Mouse (Mus musculus): ENCODE data around the gene Gapdhs. TPM values are rescaled to one million over a fixed set of nuclear protein-coding genes. Genes with fewer than 3 reads are reported as not detected.
"Not testable (repeated sequence)": the region's sequence is repeated elsewhere in the genome, so short reads cannot be mapped to it uniquely, and the experiment has no call there.

The Gapdhs gene
- polyA plus RNA-seq, 1 experiment from 2014 or later, result 0.69 TPM

GRCm38 (mm10) chr7:30765173-30765572 lies 21.7 kb upstream of the Gapdhs start:
- Histone ChIP-seq H3K9me3 (no peaks in the 10 kb centered on the region), H3K27me3 (ENCODE audit: insufficient read depth, poor library complexity, severe bottlenecking) (no peaks in the 10 kb centered on the region), H3K4me3 (peak overlapping the region; percentile 26), H3K27ac (no peak overlapping the region), H3K4me1 (replicated peaks) (peaks cover 9% of the 10 kb centered on the region), H3K36me3 (no peaks in the 10 kb centered on the region)
- peak; percentile 15 for DNase-seq (ENCODE audit: low spot score)
- 44% methylated on average over 11 of the region's 11 CpGs for WGBS

- Histone ChIP-seq H3K36me3 (no peaks in the 10 kb centered on the region), H3K27me3 (ENCODE audit: insufficient read depth, poor library complexity, severe bottlenecking) (no peaks in the 10 kb centered on the region), H3K9me3 (no peaks in the 10 kb centered on the region), H3K4me1 (replicated peaks) (peaks cover 9% of the 10 kb centered on the region), H3K4me3 (no peak within 1 kb of the TSS), H3K27ac (no peak within 1 kb of the TSS)
- DNase-seq (ENCODE audit: low spot score), result no peak
- 48% methylated on average over 5 of the region's 5 CpGs for WGBS
Observed at GRCm38 (mm10) chr7:30763456-30763855, 20.0 kb upstream of the Gapdhs start, which contains the start of gene Dmkn. Dmkn (plus strand) TSS chr7:30763756.

GRCm38 (mm10) chr7:30761769-30762352 lies 18.4 kb upstream of the Gapdhs start:
- no peak overlapping the region for H3K4me3 ChIP-seq
- 76% methylated on average over 4 of the region's 4 CpGs for WGBS
- H3K27me3 ChIP-seq (ENCODE audit: insufficient read depth, poor library complexity, severe bottlenecking), result no peaks in the 10 kb centered on the region
- peaks cover 9% of the 10 kb centered on the region for H3K4me1 ChIP-seq (replicated peaks)
- H3K27ac ChIP-seq, result no peak overlapping the region
- H3K9me3 ChIP-seq, result no peaks in the 10 kb centered on the region
- H3K36me3 ChIP-seq, result no peaks in the 10 kb centered on the region
- no peak for DNase-seq (ENCODE audit: low spot score)

GRCm38 (mm10) chr7:30758853-30759252 lies 15.4 kb upstream of the Gapdhs start:
- no peak overlapping the region for H3K4me3 ChIP-seq
- H3K27ac ChIP-seq, result no peak overlapping the region
- no peaks in the 10 kb centered on the region; the same call in 1 of the 2 replicates for H3K4me1 ChIP-seq (replicated peaks)
- no peaks in the 10 kb centered on the region for H3K27me3 ChIP-seq (ENCODE audit: insufficient read depth, poor library complexity, severe bottlenecking)
- peaks cover 14% of the 10 kb centered on the region for H3K9me3 ChIP-seq
- DNase-seq (ENCODE audit: low spot score), result peak; percentile 30
- H3K36me3 ChIP-seq, result peaks cover 25% of the 10 kb centered on the region
- WGBS, result 34% methylated on average over 4 of the region's 4 CpGs

- Histone ChIP-seq H3K4me3 (no peak overlapping the region), H3K27ac (no peak overlapping the region), H3K9me3 (peaks cover 14% of the 10 kb centered on the region), H3K27me3 (ENCODE audit: insufficient read depth, poor library complexity, severe bottlenecking) (no peaks in the 10 kb centered on the region), H3K36me3 (peaks cover 25% of the 10 kb centered on the region), H3K4me1 (replicated peaks) (no peaks in the 10 kb centered on the region; the same call in 1 of the 2 replicates)
- DNase-seq (ENCODE audit: low spot score), result no peak
- WGBS, result 65% methylated on average over 3 of the region's 3 CpGs
Observed at GRCm38 (mm10) chr7:30757001-30757400, 13.5 kb upstream of the Gapdhs start.

GRCm38 (mm10) chr7:30751086-30751669 lies 7.7 kb upstream of the Gapdhs start, which contains the start of gene Sbsn:
Sbsn (plus strand) TSS chr7:30751471.
- Histone ChIP-seq H3K4me3 (no peak within 1 kb of the TSS), H3K4me1 (replicated peaks) (no peaks in the 10 kb centered on the region), H3K27ac (no peak within 1 kb of the TSS), H3K36me3 (peaks cover 35% of the 10 kb centered on the region), H3K27me3 (ENCODE audit: insufficient read depth, poor library complexity, severe bottlenecking) (no peaks in the 10 kb centered on the region), H3K9me3 (peaks cover 14% of the 10 kb centered on the region)
- WGBS, result 67% methylated on average over 5 of the region's 5 CpGs
- DNase-seq (ENCODE audit: low spot score), result no peak

GRCm38 (mm10) chr7:30749824-30750606 lies 6.5 kb upstream of the Gapdhs start:
- no peaks in the 10 kb centered on the region for H3K27me3 ChIP-seq (ENCODE audit: insufficient read depth, poor library complexity, severe bottlenecking)
- no peaks in the 10 kb centered on the region for H3K4me1 ChIP-seq (replicated peaks)
- DNase-seq (ENCODE audit: low spot score), result no peak
- peaks cover 12% of the 10 kb centered on the region for H3K9me3 ChIP-seq
- 0 out of 2 replicates have a peak overlapping the region, but pooled peaks have one; percentile 29 for H3K27ac ChIP-seq
- WGBS, result 85% methylated on average over 13 of the region's 13 CpGs
- H3K36me3 ChIP-seq, result peaks cover 23% of the 10 kb centered on the region
- no peak overlapping the region for H3K4me3 ChIP-seq

GRCm38 (mm10) chr7:30747525-30748204 lies 4.2 kb upstream of the Gapdhs start:
- Histone ChIP-seq H3K27me3 (ENCODE audit: insufficient read depth, poor library complexity, severe bottlenecking) (no peaks in the 10 kb centered on the region), H3K9me3 (no peaks in the 10 kb centered on the region), H3K36me3 (peaks cover 16% of the 10 kb centered on the region), H3K4me1 (replicated peaks) (no peaks in the 10 kb centered on the region), H3K4me3 (no peak overlapping the region), H3K27ac (no peak overlapping the region)
- no peak for DNase-seq (ENCODE audit: low spot score)
- WGBS, result 84% methylated on average over 7 of the region's 7 CpGs

GRCm38 (mm10) chr7:30744022-30744598 lies 629 bp upstream of the Gapdhs start:
- 58% methylated on average over 4 of the region's 4 CpGs for WGBS
- Histone ChIP-seq H3K4me3 (no peak overlapping the region), H3K4me1 (replicated peaks) (no peaks in the 10 kb centered on the region), H3K27ac (no peak overlapping the region), H3K9me3 (no peaks in the 10 kb centered on the region), H3K27me3 (ENCODE audit: insufficient read depth, poor library complexity, severe bottlenecking) (no peaks in the 10 kb centered on the region), H3K36me3 (peaks cover 23% of the 10 kb centered on the region)
- no peak for DNase-seq (ENCODE audit: low spot score)

GRCm38 (mm10) chr7:30742570-30742969 lies 911 bp downstream of the Gapdhs start:
- not testable (repeated sequence) for H3K9me3 ChIP-seq; DNase-seq (ENCODE audit: low spot score); H3K4me3 ChIP-seq; H3K4me1 ChIP-seq (replicated peaks); H3K27me3 ChIP-seq (ENCODE audit: insufficient read depth, poor library complexity, severe bottlenecking); H3K27ac ChIP-seq
- 81% methylated on average over 2 of the region's 2 CpGs for WGBS
- H3K36me3 ChIP-seq, result peaks cover 27% of the 10 kb centered on the region

GRCm38 (mm10) chr7:30736211-30736610 lies 7.3 kb downstream of the Gapdhs start:
- Histone ChIP-seq H3K4me1 (replicated peaks) (0 out of 2 replicates have a peak, but pooled peaks cover 3% of the 10 kb centered on the region), H3K9me3 (no peaks in the 10 kb centered on the region), H3K27me3 (ENCODE audit: insufficient read depth, poor library complexity, severe bottlenecking) (no peaks in the 10 kb centered on the region), H3K27ac (no peak overlapping the region), H3K4me3 (no peak overlapping the region), H3K36me3 (peaks cover 81% of the 10 kb centered on the region)
- no peak for DNase-seq (ENCODE audit: low spot score)
- 87% methylated on average over 3 of the region's 3 CpGs for WGBS

- peak overlapping the region; percentile 90 for H3K27ac ChIP-seq
- DNase-seq (ENCODE audit: low spot score), result peak; percentile 12
- peaks cover 64% of the 10 kb centered on the region for H3K36me3 ChIP-seq
- peak overlapping the region; percentile 73 for H3K4me3 ChIP-seq
- peaks cover 32% of the 10 kb centered on the region for H3K4me1 ChIP-seq (replicated peaks)
- H3K27me3 ChIP-seq (ENCODE audit: insufficient read depth, poor library complexity, severe bottlenecking); H3K9me3 ChIP-seq: not testable (repeated sequence)
- WGBS, result 14% methylated on average over 21 of the region's 22 CpGs
Observed at GRCm38 (mm10) chr7:30730064-30730722, 13.3 kb downstream of the Gapdhs start.

Measured in hindbrain, embryonic 10.5 days (tissue).